Mouse (Mus musculus): ENCODE measurements at regions not wholly inside any gene's neighbourhood (a gene's known extent, or its start where the extent isn't known, plus 50 kb on each side); places are given as distances from the start of the nearest gene placed in this dataset.

DNA sequence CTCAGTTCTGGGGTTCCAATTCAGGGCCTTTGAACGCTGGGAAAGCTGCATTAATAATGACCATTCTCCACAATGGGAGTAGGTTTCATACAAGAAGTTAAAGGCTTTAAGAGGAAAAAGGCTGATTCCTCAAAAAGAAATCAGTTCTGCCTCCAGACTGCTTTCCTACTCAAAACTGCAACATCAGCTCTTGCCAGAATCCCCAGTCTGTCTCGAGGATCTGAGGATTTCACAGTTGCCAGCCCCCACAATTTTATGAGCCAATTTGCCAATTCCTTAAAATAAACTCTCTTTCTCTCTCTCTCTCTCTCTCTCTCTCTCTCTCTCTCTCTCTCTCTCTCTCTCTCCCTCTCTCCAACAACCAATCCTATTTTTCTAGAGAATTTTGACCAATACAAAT, 51.3 kb upstream of the Nhs start:
- no peak for DNase-seq
